Mouse (Mus musculus): ENCODE measurements at regions not wholly inside any gene's neighbourhood (a gene's known extent, or its start where the extent isn't known, plus 50 kb on each side); places are given as distances from the start of the nearest gene placed in this dataset.

DNA sequence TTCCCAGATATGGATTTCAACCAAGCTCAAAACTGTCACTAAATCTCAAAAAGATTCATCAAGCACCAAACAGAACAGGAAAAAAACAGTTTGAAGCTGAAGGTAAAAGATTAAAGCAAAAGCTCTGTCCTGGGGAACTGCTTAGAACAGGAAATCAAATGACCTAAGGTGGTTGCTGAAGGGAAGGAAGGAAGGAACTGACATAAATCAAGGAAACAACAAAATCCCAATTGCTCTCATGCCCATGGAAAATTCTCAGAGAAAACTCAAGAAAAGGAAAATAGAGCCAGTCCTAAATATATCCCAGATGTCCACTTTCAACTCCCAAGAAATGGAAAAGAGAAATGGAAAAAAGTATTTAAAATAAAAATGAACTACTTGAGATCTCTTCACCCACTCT is 165.4 kb downstream of the Qdpr start:
- Histone ChIP-seq H3K4me1 (replicated peaks; ENCODE audit: control insufficient read depth, insufficient read depth, low read length) (no peaks in the 10 kb centered on the region), H3K9me3 (ENCODE audit: control insufficient read depth, low read length) (no peaks in the 10 kb centered on the region), H3K36me3 (ENCODE audit: control insufficient read depth, insufficient read depth, low read length) (no peaks in the 10 kb centered on the region), H3K4me2 (ENCODE audit: low read length) (no peak overlapping the region), H3K27me3 (replicated peaks; ENCODE audit: control insufficient read depth, insufficient read depth, low read length) (no peaks in the 10 kb centered on the region), H3K27ac (ENCODE audit: low read depth) (no peak overlapping the region), H3K4me3 (ENCODE audit: low read depth, low read length) (no peak overlapping the region), H3K9ac (ENCODE audit: low read length) (no peak overlapping the region)
- no peak for ATAC-seq (replicated peaks; ENCODE audit: low FRiP score, low TSS enrichment, low read depth)
- no peak for DNase-seq (ENCODE audit: low spot score)

DNA sequence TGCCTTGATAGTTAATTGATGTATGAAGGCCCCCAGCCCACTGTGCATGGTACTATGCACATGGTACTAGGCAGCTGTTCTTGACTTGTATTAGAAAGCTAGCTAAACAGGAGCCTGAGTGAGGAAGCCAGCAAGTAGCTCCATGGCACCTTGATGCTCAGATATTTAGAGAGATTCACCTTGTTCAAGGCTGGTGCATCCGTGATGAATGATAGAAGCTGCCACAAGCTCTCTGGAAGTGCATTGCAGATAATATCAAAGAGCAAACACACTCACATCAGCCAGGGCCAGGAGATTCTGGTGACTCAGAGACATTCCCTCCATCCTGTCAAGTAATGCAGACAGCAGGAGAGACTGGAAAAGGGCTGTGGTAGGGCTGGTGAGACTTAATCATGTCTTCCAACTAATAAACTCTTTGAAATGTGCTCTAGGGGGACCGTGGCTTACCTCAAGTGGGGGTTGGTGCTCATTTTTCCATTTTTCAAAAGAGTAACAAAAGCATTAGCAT is 166.1 kb downstream of the Qdpr start:
- WGBS = 49% methylated on average over 2 of the region's 2 CpGs
- Histone ChIP-seq H3K27ac (ENCODE audit: low read depth) (no peak overlapping the region), H3K9me3 (ENCODE audit: control insufficient read depth, low read length) (no peaks in the 10 kb centered on the region), H3K4me3 (ENCODE audit: low read depth, low read length) (no peak overlapping the region), H3K9ac (ENCODE audit: low read length) (no peak overlapping the region), H3K36me3 (ENCODE audit: control insufficient read depth, insufficient read depth, low read length) (no peaks in the 10 kb centered on the region), H3K4me1 (replicated peaks; ENCODE audit: control insufficient read depth, insufficient read depth, low read length) (0 out of 2 replicates have a peak, but pooled peaks cover under 1% of the 10 kb centered on the region), H3K27me3 (replicated peaks; ENCODE audit: control insufficient read depth, insufficient read depth, low read length) (no peaks in the 10 kb centered on the region), H3K4me2 (ENCODE audit: low read length) (no peak overlapping the region)
- ATAC-seq (replicated peaks; ENCODE audit: low FRiP score, low TSS enrichment, low read depth) (no peak), DNase-seq (ENCODE audit: low spot score) (no peak)

DNA sequence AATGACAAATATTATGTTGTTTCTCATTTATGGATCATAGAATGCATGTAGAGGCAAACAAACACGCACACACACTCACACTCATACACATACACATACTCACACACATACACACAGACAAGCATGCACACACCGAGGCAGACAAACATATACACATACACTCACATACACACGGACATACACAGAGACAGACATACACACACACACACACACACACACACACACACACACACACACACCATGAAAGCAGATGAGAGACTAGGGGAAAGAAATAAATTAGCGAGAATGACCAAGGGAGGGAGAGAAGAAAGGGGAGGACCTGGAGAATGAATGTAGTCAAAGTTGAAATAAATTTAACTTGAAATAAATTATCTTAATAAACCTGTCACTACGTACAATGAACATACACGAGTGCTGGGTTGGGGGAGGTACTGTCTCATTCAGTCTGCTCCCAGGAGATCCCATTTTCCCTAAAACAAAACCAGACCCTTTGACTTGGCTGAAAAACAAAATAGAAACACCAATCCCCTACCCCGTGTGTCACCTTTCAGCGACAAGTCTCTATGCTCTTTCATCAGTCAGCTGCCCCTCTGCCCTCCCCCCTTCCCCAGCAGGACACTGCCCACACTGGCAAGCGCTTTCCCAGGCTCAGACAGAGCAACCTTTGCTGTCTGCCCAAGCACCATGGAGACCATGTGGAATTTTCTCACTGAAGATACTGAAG is 167.7 kb downstream of the Qdpr start:
- H3K9me3 ChIP-seq (ENCODE audit: control insufficient read depth, low read length) = no peaks in the 10 kb centered on the region
- H3K27me3 ChIP-seq (replicated peaks; ENCODE audit: control insufficient read depth, insufficient read depth, low read length) = no peaks in the 10 kb centered on the region
- H3K4me3 ChIP-seq (ENCODE audit: low read depth, low read length) = no peak overlapping the region
- peak; percentile 50 for DNase-seq (ENCODE audit: low spot score)
- no peak overlapping the region for H3K9ac ChIP-seq (ENCODE audit: low read length)
- 32% methylated on average over 9 of the region's 9 CpGs for WGBS
- no peak; the same call in 1 of the 2 replicates for ATAC-seq (replicated peaks; ENCODE audit: low FRiP score, low TSS enrichment, low read depth)
- no peak overlapping the region for H3K4me2 ChIP-seq (ENCODE audit: low read length)
- peaks cover 10% of the 10 kb centered on the region; the same call in 1 of the 2 replicates for H3K4me1 ChIP-seq (replicated peaks; ENCODE audit: control insufficient read depth, insufficient read depth, low read length)
- no peaks in the 10 kb centered on the region for H3K36me3 ChIP-seq (ENCODE audit: control insufficient read depth, insufficient read depth, low read length)
- H3K27ac ChIP-seq (ENCODE audit: low read depth) = no peak overlapping the region

DNA sequence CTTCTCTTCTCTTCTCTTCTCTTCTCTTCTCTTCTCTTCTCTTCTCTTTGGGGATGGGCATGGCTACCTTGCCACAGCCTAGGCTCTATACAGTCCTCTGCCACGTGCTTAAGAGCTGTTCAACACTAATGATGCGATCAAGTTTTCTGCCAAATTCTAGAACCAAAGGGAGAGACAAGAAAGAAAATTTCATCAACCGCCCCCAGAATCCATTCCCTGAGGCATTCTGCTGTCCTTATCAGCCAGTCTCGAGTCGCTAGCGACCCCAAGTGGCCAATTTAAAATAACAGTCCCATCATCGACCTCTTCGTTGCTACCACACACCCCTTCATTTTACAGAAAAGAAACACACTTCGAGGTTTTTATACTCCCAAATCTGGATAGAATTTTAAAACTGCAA is 171.5 kb downstream of the Qdpr start:
- Histone ChIP-seq H3K4me1 (replicated peaks; ENCODE audit: control insufficient read depth, insufficient read depth, low read length) (peaks cover 11% of the 10 kb centered on the region; the same call in 1 of the 2 replicates), H3K36me3 (ENCODE audit: control insufficient read depth, insufficient read depth, low read length) (no peaks in the 10 kb centered on the region), H3K4me2 (ENCODE audit: low read length) (peak overlapping the region; percentile 62), H3K9ac (ENCODE audit: low read length) (no peak overlapping the region), H3K27ac (ENCODE audit: low read depth) (no peak overlapping the region), H3K9me3 (ENCODE audit: control insufficient read depth, low read length) (no peaks in the 10 kb centered on the region), H3K4me3 (ENCODE audit: low read depth, low read length) (peak overlapping the region; percentile 31), H3K27me3 (replicated peaks; ENCODE audit: control insufficient read depth, insufficient read depth, low read length) (no peaks in the 10 kb centered on the region)
- WGBS = 1% methylated on average over 9 of the region's 9 CpGs
- ATAC-seq (replicated peaks; ENCODE audit: low FRiP score, low TSS enrichment, low read depth) (peak; percentile 75), DNase-seq (ENCODE audit: low spot score) (peak; percentile 91)

DNA sequence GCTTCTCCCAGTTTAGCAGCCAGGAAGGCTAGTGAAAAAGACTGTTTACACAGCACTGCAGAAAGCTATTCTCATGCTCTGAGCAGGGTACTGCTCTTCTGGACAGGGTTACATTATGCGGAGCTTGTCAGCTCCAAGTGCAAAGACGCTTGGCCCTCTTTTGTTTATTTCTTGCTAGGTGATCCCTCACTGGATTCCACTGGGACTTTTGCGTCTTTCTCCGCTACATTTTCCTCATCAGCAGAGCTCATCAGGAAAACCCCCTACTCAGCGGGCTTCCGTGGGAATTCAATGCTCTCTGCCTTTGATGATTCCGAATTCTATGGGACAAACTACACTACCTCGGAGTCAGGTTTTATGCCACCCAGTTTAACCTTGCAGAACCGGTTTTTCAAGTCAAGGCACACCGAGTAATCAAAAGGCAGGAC is 172.0 kb downstream of the Qdpr start:
- WGBS = under 1% methylated on average over 10 of the region's 10 CpGs
- DNase-seq (ENCODE audit: low spot score) (peak; percentile 74), ATAC-seq (replicated peaks; ENCODE audit: low FRiP score, low TSS enrichment, low read depth) (peak; percentile 87)
- Histone ChIP-seq H3K9me3 (ENCODE audit: control insufficient read depth, low read length) (no peaks in the 10 kb centered on the region), H3K4me1 (replicated peaks; ENCODE audit: control insufficient read depth, insufficient read depth, low read length) (peaks cover 11% of the 10 kb centered on the region; the same call in 1 of the 2 replicates), H3K27me3 (replicated peaks; ENCODE audit: control insufficient read depth, insufficient read depth, low read length) (no peaks in the 10 kb centered on the region), H3K9ac (ENCODE audit: low read length) (0 out of 2 replicates have a peak overlapping the region, but pooled peaks have one; percentile 30), H3K36me3 (ENCODE audit: control insufficient read depth, insufficient read depth, low read length) (no peaks in the 10 kb centered on the region), H3K4me2 (ENCODE audit: low read length) (peak overlapping the region; percentile 62), H3K27ac (ENCODE audit: low read depth) (peak overlapping the region; percentile 67; the same call in 1 of the 2 replicates), H3K4me3 (ENCODE audit: low read depth, low read length) (peak overlapping the region; percentile 31)

DNA sequence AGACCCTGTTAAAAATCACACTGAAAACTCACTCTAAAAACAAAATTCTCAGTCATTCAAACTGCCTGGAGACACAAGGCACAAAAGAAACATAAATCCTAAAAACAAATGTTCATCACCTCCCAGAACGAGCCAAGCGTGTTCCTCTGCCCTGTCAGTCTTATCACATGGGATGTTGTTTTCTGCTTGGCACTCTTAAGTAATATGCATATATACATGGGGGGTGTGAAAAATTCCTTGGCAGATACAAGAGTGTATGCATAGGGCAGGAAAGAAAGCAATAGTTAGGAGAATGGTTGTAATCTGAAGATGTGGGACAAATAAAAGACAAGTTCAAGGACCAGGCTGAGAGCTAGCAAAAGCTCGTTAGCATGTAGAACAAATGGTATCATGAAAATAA is 179.4 kb downstream of the Qdpr start:
- ATAC-seq (replicated peaks; ENCODE audit: low FRiP score, low TSS enrichment, low read depth) = no peak
- no peak for DNase-seq (ENCODE audit: low spot score)
- H3K4me3 ChIP-seq (ENCODE audit: low read depth, low read length) = no peak overlapping the region
- H3K27me3 ChIP-seq (replicated peaks; ENCODE audit: control insufficient read depth, insufficient read depth, low read length) = no peaks in the 10 kb centered on the region
- no peak overlapping the region for H3K4me2 ChIP-seq (ENCODE audit: low read length)
- H3K4me1 ChIP-seq (replicated peaks; ENCODE audit: control insufficient read depth, insufficient read depth, low read length) = no peaks in the 10 kb centered on the region
- 74% methylated on average over 3 of the region's 3 CpGs for whole genome bisulfite sequencing
- no peak overlapping the region for H3K27ac ChIP-seq (ENCODE audit: low read depth)
- no peak overlapping the region for H3K9ac ChIP-seq (ENCODE audit: low read length)
- no peaks in the 10 kb centered on the region for H3K36me3 ChIP-seq (ENCODE audit: control insufficient read depth, insufficient read depth, low read length)
- no peaks in the 10 kb centered on the region for H3K9me3 ChIP-seq (ENCODE audit: control insufficient read depth, low read length)

DNA sequence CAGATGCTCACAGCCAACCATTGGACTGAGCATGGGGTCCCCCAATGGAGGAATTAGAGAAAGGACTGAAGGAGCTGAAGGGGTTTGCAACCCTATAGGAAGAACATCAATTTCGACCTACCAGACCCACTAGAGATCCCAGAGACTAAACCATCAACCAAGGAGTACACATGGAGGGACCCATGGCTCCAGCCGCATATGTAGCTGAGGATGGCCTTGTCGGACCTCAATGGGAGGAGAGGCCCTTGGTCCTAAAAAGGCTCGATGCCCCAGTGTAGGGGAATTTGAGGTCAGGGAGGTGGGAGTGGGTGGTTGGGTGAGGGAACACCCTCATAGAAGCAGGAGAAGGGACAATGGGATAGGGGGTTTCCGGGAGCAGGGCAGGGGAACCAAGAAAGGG is 180.6 kb downstream of the Qdpr start:
- WGBS = 82% methylated on average over 5 of the region's 5 CpGs
- Histone ChIP-seq H3K9me3 (ENCODE audit: control insufficient read depth, low read length) (no peaks in the 10 kb centered on the region), H3K4me1 (replicated peaks; ENCODE audit: control insufficient read depth, insufficient read depth, low read length) (no peaks in the 10 kb centered on the region), H3K4me2 (ENCODE audit: low read length) (no peak overlapping the region), H3K27ac (ENCODE audit: low read depth) (no peak overlapping the region), H3K27me3 (replicated peaks; ENCODE audit: control insufficient read depth, insufficient read depth, low read length) (no peaks in the 10 kb centered on the region), H3K9ac (ENCODE audit: low read length) (no peak overlapping the region), H3K36me3 (ENCODE audit: control insufficient read depth, insufficient read depth, low read length) (no peaks in the 10 kb centered on the region), H3K4me3 (ENCODE audit: low read depth, low read length) (no peak overlapping the region)
- DNase-seq (ENCODE audit: low spot score) (no peak), ATAC-seq (replicated peaks; ENCODE audit: low FRiP score, low TSS enrichment, low read depth) (no peak)

DNA sequence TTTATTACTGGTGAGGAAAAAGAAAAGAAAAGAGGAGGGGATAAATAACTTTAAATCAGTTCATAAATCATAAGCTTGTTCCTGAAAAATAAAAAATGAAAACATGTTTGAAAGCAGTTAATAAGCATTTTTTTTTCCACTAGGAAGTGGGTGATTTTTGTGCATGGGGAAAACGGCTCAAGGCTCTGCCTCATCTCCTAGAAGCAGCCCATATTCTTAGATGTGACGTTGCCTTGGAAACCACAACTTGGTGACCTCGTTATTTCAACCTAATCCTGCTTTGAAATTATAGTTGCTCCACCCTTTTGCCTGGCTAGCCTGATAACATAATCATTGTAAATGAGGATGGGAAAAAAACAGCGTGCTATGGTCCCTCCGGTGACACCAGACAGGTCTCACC is 183.1 kb downstream of the Qdpr start:
- no peaks in the 10 kb centered on the region for H3K27me3 ChIP-seq (replicated peaks; ENCODE audit: control insufficient read depth, insufficient read depth, low read length)

DNA sequence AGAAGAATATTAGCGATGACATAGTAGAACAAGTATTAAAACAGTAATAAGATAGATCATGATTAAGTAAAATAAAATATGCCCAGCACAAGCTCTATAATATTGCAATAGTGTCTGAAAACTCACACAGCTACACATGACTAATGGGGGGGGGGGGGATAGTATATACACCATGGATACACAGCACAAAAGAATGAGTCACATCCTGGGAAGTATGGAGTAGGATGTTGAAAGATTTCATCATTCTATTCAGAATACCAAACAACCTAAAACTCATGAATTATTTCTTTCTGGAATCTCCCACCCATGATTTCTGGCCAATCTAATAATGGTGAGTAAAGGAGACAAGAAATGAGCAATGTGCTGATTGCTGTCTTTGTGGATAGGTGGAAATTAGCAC is 191.6 kb downstream of the Qdpr start:
- Histone ChIP-seq H3K4me1 (replicated peaks; ENCODE audit: control insufficient read depth, insufficient read depth, low read length) (no peaks in the 10 kb centered on the region), H3K27me3 (replicated peaks; ENCODE audit: control insufficient read depth, insufficient read depth, low read length) (no peaks in the 10 kb centered on the region), H3K4me3 (ENCODE audit: low read depth, low read length) (no peak overlapping the region), H3K9ac (ENCODE audit: low read length) (no peak overlapping the region), H3K9me3 (ENCODE audit: control insufficient read depth, low read length) (no peaks in the 10 kb centered on the region), H3K4me2 (ENCODE audit: low read length) (no peak overlapping the region), H3K36me3 (ENCODE audit: control insufficient read depth, insufficient read depth, low read length) (no peaks in the 10 kb centered on the region), H3K27ac (ENCODE audit: low read depth) (no peak overlapping the region)
- ATAC-seq (replicated peaks; ENCODE audit: low FRiP score, low TSS enrichment, low read depth) (no peak), DNase-seq (ENCODE audit: low spot score) (no peak)
- WGBS = 96% methylated on average over 1 of the region's 1 CpGs

More for the DNA sequence above, 183.1 kb downstream of the Qdpr start:
- Histone ChIP-seq H3K36me3 (ENCODE audit: control insufficient read depth, insufficient read depth, low read length) (no peaks in the 10 kb centered on the region), H3K27ac (ENCODE audit: low read depth) (no peak overlapping the region), H3K4me3 (ENCODE audit: low read depth, low read length) (no peak overlapping the region), H3K9ac (ENCODE audit: low read length) (no peak overlapping the region), H3K4me2 (ENCODE audit: low read length) (no peak overlapping the region), H3K9me3 (ENCODE audit: control insufficient read depth, low read length) (no peaks in the 10 kb centered on the region), H3K4me1 (replicated peaks; ENCODE audit: control insufficient read depth, insufficient read depth, low read length) (no peaks in the 10 kb centered on the region)
- 64% methylated on average over 5 of the region's 5 CpGs for WGBS
- ATAC-seq (replicated peaks; ENCODE audit: low FRiP score, low TSS enrichment, low read depth) (no peak), DNase-seq (ENCODE audit: low spot score) (no peak)
